Mouse (Mus musculus) regulatory T cell (primary cell): ENCODE measurements at regions not wholly inside any gene's neighbourhood (a gene's known extent, or its start where the extent isn't known, plus 50 kb on each side); places are given as distances from the start of the nearest gene placed in this dataset.

Source experiments
- in situ Hi-C: fragments of 300-600 bp; cut with MboI, MseI; formaldehyde crosslinking; loops from one replicate; pipeline ENCODE4 v1.15.1; 2025; ENCODE audit warnings: high pct_unique_total_duplicates

DNA sequence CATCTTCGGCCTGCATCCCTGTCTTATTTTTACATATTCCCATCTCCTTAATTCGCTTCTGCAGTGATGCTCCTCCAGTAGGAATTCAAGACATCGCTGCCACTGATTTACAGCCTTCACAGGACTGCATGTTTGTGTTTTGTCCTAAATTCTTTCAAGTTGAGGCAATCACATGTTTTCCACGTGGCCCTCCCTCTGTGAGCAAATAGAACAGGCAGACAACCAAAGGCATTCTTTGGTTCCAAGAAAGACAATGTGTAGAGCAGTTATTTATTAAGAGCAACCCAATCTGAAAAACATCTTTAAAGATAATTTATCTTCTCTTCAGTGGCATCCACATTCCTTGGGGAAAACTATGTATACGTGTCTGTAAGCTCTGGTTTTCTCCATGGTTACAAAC lies 472.8 kb upstream of the Intu start:
- in situ Hi-C loops: no loop called here

GRCm38 (mm10) chr3:40058719-40059420 lies 472.2 kb upstream of the Intu start:
- in situ Hi-C loops: no loop called here

DNA sequence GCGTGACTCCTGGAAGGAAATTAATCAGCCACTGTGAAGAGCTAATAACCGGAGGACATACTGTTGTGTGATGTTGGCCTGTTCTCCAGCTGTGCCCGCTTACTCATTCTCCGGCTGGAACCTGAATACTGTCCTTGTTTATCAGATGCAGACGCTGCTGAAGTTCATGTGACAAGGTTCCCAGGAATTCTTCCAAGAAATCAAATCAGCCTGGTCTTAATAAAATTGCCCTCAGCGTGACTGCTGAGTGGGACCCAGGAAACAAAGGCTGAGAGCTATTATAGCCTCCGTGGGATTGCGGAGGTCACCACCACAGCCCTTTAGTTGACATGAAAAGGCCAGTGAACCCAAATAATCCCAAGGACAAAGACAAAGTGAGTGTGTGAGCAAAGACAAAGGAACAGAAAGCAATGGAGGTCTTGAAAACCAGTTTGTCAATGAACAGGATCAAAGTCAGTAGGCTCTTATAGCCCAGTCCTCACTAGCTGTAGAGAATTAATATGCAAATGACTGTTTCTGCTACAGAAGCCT lies 460.9 kb upstream of the Intu start:
- in situ Hi-C loops: no loop called here

DNA sequence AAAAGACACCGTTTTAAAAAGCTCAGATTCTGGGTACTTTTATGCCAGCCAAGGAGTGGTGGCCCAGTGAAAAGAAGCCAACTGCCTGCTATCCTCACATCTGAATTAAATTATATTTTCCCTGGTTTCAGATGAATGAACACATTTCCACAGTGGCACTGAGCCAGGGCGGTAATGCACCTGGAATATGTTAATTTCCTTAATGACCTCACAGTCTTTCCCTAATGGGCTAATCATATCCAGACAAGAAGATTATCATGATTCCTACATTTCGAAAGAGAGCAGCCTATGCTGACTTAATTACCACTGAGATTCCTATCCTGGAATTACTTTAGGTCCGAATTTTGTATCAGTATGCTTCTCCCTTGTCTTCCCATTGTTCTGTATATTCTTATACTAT lies 454.3 kb upstream of the Intu start:
- in situ Hi-C loops: no loop called here

DNA sequence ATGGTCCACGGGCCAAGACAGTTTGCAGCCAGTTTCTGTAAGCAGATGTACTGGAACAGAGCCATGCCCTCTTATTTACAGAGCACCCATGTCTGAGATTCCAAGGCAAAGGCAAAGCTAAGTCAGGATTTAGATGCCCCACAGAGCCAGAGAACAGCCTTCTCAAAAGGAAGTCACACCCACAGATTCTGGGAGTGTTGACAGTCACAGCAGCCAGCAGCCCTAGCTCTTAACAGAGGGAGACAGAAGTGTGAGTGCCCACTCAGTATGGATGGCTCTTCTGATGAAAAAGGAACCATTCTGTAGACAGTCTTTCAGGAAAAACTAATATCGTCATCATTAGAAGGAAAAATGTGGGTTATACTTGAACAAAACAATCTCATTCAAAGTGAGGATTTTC lies 446.0 kb upstream of the Intu start:
- in situ Hi-C loops: no loop called here

- in situ Hi-C loops: no loop called here
Observed at GRCm38 (mm10) chr3:40091773-40092343, 439.2 kb upstream of the Intu start.

- in situ Hi-C loops: no loop called here
Observed at GRCm38 (mm10) chr3:40092765-40093368, 438.2 kb upstream of the Intu start.

DNA sequence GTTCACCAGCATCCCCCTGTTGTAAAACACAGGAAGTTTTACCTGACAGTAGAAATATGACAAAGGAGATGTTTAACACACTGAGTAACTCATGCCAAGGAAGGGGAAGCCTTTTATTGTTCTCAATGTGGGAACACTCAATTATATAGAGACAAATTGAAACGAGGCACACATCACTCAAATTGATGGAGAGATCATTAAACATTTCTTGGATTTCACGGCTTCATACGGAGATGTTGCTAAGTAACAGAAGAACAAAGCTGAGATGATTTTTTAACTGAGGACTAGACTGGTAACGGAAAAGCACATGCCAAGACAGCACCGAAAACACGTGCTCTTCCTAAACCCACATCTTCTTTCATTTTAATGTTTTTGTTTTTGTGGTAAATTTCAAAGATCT lies 437.0 kb upstream of the Intu start:
- in situ Hi-C loops: no loop called here

DNA sequence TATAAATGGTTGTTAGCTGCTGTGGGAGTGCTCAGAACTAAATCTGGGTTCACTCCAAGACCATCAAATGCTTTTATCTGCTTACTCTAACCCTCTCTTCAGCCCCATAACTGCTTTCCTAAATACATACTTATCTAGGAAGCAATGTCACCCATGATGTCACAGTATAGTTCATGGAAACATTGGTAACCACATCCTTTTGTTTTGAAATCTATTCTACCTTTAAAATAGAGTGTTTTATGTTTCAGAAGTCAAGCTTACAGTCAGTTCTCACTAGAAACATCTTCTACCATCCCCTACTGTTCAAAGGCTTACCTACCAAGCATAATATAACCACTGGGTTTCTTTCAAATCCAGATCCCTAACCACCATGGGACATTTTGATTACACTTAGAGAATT lies 436.4 kb upstream of the Intu start:
- in situ Hi-C loops: no loop called here

- in situ Hi-C loops: no loop called here
Observed at GRCm38 (mm10) chr3:40102698-40103097, 428.4 kb upstream of the Intu start.

- in situ Hi-C loops: no loop called here
Observed at GRCm38 (mm10) chr3:40114811-40115210, 416.3 kb upstream of the Intu start.

GRCm38 (mm10) chr3:40118551-40118950 lies 412.5 kb upstream of the Intu start:
- in situ Hi-C loops: no loop called here

- in situ Hi-C loops: no loop called here
Observed at GRCm38 (mm10) chr3:40119462-40119861, 411.6 kb upstream of the Intu start.

DNA sequence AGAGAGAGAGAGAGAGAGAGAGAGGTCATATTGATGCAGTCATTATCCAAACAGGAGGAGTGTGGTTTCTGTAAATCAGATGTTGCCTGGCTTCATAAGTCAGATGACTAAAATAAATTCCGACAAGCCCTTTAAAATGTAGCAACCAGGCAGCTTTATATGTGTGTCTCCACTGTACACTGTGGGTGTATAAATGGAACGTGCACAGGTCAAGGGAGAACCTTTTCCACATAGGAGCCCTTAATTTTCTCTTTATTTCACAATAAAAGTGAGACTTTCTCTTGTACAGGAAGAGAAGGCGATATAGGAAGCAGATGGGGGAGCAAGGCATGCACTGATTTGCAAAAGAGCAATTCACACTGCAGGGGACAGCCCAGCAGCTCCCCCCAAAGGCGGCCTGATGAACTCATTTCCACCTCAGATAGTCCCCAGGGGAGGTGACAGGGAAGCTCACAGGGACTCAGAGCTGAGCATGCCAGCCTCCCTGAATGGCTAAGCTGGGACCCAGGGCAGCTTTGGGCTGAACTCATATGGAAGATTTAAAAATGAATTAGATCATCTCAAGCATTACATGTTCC lies 410.7 kb upstream of the Intu start:
- in situ Hi-C loops: no loop called here

DNA sequence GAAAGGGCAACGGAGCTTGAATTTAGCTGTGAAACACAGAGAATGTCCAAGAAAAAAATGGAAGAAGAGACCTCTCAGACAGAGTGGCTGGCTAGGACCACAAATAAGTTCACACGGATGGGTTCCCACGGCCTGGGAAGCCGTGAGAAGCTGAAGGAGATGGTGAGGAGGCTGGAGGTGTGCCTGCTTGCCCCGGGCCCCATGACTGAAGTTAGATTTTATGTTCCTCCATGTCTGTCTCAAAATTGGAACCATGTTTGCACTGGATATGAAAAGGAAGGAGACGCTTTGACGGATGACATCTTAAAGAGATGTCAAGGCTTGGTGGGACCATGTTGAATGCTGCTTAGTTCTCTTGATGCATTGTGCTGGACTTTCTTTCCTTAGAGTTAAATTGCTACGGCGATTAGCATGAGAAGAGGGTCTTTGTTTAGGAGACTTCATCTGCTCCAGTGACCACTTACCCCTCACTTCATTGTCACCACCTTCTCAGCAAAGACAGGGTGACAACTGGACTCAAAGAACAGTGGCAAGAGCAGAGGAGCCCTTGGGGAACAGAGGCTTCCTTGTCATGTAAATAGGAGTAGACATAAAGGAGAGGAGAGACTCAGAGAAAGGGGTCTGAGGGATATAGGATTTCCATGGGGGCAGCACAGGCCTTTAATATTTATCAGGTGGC lies 407.4 kb upstream of the Intu start:
- in situ Hi-C loops: no loop called here

DNA sequence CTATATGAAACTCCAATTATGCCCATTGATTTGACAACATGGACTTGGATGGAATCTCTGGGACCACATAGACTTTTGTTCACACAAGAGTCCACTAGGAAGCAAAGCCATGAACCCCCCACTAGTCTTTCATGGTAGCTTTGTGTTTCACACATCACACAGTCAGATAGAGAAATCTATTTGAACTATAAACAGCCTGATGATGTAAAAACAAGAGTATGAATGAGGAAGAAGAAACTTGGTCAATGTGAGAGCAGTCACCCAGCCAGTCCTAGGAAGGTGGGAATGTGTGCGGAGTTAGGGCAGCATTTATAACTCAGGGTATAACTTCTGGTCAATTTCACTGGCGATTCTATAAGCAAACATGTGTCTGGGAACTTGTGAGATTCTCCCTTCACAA lies 404.2 kb upstream of the Intu start:
- in situ Hi-C loops: no loop called here

GRCm38 (mm10) chr3:40130858-40131584 lies 400.1 kb upstream of the Intu start:
- in situ Hi-C loops: no loop called here

DNA sequence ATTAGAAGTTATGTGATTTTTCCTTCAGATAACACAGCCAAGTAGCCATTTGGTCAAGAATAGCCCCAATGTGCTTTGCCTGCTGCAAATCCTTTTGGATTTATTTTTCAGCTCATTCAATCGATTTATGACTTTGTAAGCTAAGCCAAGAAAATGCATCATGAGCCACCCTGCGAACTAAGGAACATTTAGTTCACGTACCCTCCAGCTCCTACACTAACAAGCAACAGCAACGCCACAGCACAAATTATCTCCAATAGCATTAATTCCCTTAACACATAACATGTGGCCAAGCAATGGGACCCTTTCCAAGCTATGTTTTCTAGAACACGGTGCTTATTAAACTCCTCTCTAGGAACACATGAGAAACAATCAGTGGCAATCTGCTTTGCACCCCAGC lies 392.4 kb upstream of the Intu start:
- in situ Hi-C loops: no loop called here

- in situ Hi-C loops: no loop called here
Observed at GRCm38 (mm10) chr3:40142229-40142628, 388.9 kb upstream of the Intu start.

- in situ Hi-C loops: no loop called here
Observed at GRCm38 (mm10) chr3:40158631-40159030, 372.5 kb upstream of the Intu start.

DNA sequence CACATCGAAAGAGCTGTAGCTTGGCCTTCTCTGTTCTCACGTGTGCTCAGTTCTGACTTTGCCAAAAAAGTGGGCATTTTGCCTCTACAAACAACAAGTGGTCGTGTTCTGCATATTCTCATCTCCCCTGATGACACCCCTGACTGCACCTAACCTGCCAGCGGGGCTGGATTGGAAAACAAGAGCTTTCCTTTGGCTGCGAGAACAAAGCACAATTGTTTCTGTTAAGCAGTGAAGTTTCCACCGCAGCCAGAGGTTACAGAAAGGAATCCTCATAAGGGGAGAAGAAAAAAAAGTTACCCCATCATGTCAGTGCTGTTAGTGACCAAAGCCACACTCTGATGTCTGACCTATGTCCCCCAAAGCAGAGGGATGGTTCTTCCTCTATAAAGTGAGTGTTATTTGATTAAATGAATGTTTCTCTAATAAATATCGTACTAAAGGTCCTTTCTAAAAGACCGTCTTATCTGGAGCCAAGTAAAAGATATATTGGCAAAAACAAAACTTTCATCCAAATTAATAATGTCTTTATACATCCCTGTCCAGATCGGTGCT lies 371.4 kb upstream of the Intu start:
- in situ Hi-C loops: no loop called here
